Mouse (Mus musculus) 3T3-L1 (cell line): ENCODE measurements around the gene Srsf9.
"Not testable (repeated sequence)": the region's sequence is repeated elsewhere in the genome, so short reads cannot be mapped to it uniquely, and the experiment has no call there.

Experiments used
- DNase-seq: peaks from one replicate; pipeline ENCODE4 v3.0.0-alpha.2; 2015; ENCODE audit warnings: low read depth, low spot score

Gene Srsf9

GRCm38 (mm10) chr5:115373441-115374203 is 46.6 kb downstream of the Srsf9 start:
- no peak for DNase-seq

- no peak for DNase-seq
Observed at GRCm38 (mm10) chr5:115374204-115374820, 47.3 kb downstream of the Srsf9 start.

- peak; percentile 23 for DNase-seq
Observed at GRCm38 (mm10) chr5:115375436-115375835, 48.5 kb downstream of the Srsf9 start.

DNA sequence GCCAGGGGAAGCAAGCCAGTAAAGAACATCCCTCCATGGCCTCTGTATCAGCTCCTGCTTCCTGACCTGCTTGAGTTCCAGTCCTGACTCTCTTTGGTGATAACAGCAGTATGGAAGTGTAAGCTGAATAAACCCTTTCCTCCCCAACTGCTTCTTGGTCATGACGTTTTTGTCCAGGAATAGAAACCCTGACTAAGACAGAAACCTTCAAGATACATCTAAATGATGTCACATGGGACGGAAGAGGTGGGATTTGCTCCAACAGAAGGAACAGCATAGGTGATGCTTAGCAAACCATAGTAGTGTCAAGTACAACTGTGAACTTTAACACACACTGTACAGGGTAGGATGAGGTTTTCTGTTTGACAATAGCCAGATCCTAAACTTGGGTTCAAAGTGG is 51.9 kb downstream of the Srsf9 start:
- not testable (repeated sequence) for DNase-seq
